In the genomic region with DNA sequence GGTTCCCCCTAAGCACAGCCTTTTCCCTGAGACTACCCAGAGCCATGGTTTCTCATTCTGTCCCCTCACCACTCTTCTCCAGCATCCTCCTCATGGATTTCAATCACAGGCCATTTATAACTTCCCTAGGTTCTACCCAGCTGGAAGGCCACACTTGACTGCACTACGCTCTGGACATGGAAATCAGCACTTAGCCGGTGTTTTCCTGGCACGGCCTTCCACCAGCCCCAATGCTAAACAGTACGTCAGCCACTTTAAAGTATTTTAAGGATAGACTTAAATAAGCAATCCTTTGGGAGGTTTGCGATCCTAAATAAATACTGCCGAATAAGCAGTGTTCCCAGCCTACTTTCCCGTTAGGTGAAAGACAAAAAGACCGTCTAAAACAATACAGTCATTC, we compare ENCODE assay signal across 10 mouse cellular contexts.
"Had no signal": no experiment of that assay in that cellular context is flagged by ENCODE, and none has a peak within 500 bp of the region (broad histone marks: within the 10 kb centered on the region; RNA-seq: fewer than 3 reads in every experiment).

No protein-coding gene starts in this region.

- H3K36me3 ChIP-seq: lung, embryonic 15.5 days; midbrain, embryonic 13.5 days; stomach, embryonic 15.5 days had no signal

- H3K9me3 ChIP-seq: limb, embryonic 10.5 days; lung, embryonic 15.5 days; midbrain, embryonic 13.5 days; stomach, embryonic 15.5 days had no signal

- DNase-seq: kidney, postnatal 14 days; lung, postnatal 36 days; thymus, adult 2 months had no signal

- H3K9ac ChIP-seq: lung, embryonic 15.5 days; midbrain, embryonic 13.5 days; stomach, embryonic 15.5 days had no signal

- H3K4me3 ChIP-seq: left cerebral cortex, adult 2 months; limb, embryonic 10.5 days; lung, embryonic 15.5 days; midbrain, embryonic 13.5 days; stomach, embryonic 15.5 days had no signal

- H3K4me2 ChIP-seq: liver, embryonic 11.5 days; lung, embryonic 15.5 days; midbrain, embryonic 13.5 days; stomach, embryonic 15.5 days had no signal

- H3K27ac ChIP-seq: left cerebral cortex, adult 2 months; limb, embryonic 10.5 days; lung, embryonic 15.5 days; midbrain, embryonic 13.5 days; stomach, embryonic 15.5 days had no signal

- H3K27me3 ChIP-seq: lung, embryonic 15.5 days; midbrain, embryonic 13.5 days; stomach, embryonic 15.5 days had no signal

- ATAC-seq: intestine, postnatal 0 days; midbrain, embryonic 13.5 days had no signal
